Mouse (Mus musculus): Measurements from ENCODE around the gene Grip1.

The Grip1 gene

DNA sequence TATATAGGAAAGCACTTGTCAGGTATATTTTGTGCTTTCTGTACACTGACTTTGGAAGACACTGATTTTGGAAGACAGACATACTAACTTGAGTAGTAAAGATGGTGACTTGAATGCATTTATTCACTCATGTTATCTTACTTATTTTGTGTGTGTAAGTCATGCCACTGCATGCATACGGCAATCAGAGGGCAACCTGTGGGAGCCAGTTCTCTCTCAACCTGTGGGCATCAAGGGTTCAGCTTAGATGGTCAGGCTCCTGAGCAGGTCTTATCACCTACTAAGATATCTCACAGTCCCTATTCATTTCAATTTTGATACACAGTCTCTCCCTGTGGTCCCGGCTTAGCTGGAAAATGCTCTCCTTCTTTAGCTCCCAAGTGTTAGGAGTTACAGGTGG, 5.4 kb downstream of the Grip1 start:
- DNase-seq (ENCODE audit: low spot score) = no peak

DNA sequence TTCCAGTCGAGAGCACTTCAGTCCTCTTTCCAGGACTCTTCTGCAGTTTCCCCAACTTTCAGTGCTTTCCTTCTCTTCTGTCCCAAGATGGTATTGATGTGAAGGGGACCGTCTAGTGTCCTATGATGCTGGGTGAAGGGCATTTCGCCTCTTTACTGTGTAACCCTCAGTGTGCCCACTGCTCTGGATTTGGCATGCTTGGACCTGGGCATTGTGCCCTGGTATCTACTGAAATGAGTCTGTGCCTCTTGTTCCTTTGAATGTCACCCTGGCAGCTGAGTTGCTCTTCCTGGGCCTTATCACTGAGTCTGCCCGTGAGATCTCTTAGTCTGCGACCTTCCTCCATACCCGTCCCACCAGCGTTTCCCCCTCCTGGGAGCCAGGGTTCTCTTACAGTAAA, 9.7 kb downstream of the Grip1 start:
- no peak for DNase-seq (ENCODE audit: low spot score)

- DNase-seq (ENCODE audit: low spot score) = no peak
Observed at GRCm38 (mm10) chr10:119463793-119464192, 10.2 kb downstream of the Grip1 start.

DNA sequence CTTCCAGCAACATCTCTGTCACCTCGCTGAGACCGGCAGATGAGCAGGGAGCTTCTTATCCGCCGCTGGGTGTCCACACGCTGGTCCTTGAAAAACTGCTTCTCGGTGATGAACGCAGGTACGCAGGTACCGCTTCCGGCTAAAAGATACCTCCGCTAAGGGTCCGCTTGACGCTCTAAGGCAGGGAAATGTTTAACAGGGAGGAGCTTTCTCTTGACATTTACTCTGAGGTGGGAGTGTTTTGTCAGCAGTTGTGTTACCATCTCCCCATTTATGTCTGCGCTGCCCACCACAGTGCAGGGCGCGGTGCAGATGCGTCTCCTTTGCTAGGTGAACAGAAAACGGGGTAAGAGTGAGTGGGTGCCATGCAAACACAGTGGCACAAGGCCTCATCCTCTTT, 14.3 kb downstream of the Grip1 start:
- no peak for DNase-seq (ENCODE audit: low spot score)

- DNase-seq (ENCODE audit: low spot score) = no peak
Observed at GRCm38 (mm10) chr10:119470096-119470495, 16.5 kb downstream of the Grip1 start.

GRCm38 (mm10) chr10:119475166-119475565, 21.5 kb downstream of the Grip1 start:
- DNase-seq (ENCODE audit: low spot score) = no peak

- no peak for DNase-seq (ENCODE audit: low spot score)
Observed at GRCm38 (mm10) chr10:119477661-119478060, 24.0 kb downstream of the Grip1 start.

GRCm38 (mm10) chr10:119483068-119483705, 29.6 kb downstream of the Grip1 start:
- no peak for DNase-seq (ENCODE audit: low spot score)

GRCm38 (mm10) chr10:119483766-119484165, 30.1 kb downstream of the Grip1 start:
- no peak for DNase-seq (ENCODE audit: low spot score)

DNA sequence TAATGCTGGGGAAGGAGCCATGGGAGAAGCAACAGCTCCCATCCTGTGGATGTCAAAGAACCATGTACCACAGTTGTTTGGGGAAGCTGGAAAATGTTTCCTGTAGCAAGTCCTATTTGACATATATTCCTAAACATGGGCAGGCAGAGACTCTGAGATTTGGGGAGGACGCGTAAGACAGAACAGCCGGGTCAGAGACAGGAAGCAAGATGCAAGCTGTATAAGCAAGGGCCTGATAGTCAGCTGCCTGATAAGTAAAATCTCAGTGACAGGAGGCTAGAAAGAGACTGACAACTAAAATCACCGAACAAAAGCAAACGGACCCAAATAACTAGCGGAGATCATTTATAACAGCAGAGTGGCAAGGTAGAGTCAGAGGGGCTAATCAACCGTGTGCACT, 33.3 kb downstream of the Grip1 start:
- no peak for DNase-seq (ENCODE audit: low spot score)

DNA sequence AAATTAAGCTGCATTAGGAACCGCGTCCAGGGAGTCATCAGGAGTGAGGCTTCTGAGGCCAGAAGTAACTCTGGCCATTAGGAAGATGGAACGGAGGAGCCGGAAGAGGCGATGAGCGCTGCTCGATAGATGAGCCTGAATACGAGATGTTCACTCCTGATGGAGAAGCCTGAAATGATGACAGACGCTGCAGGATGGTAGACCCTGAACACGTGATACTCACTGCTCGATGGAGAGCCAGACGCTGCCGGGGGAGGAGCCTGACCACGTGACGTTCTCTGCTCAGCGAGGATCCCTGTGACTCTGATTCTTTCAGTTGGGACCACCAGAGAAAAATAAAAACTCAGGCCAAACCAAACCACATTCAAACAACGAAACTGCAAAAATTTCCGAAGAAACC, 37.2 kb downstream of the Grip1 start:
- DNase-seq (ENCODE audit: low spot score) = no peak

DNA sequence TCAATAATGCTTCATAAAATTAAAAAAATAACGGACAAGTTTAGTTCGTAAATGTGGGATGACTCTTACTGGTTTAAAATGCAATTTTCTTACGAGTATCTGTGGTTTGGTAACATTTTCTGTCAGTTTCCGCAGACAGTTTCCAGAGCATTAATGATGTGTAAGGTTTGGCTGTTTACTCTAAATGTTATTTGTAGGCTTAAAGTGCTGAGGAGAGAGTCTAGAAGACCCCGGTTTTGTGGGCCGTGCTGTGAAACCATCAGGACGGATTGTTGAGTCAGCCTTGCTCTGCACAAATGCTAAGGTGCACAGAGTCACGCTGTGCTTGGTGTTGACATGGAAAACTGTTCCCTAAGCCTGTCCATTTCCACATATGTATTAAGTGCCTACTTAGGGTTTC, 41.7 kb downstream of the Grip1 start:
- no peak for DNase-seq (ENCODE audit: low spot score)

GRCm38 (mm10) chr10:119496221-119496620, 42.6 kb downstream of the Grip1 start:
- DNase-seq (ENCODE audit: low spot score) = no peak

- DNase-seq (ENCODE audit: low spot score) = no peak
Observed at GRCm38 (mm10) chr10:119521686-119522085, 68.1 kb downstream of the Grip1 start.

DNA sequence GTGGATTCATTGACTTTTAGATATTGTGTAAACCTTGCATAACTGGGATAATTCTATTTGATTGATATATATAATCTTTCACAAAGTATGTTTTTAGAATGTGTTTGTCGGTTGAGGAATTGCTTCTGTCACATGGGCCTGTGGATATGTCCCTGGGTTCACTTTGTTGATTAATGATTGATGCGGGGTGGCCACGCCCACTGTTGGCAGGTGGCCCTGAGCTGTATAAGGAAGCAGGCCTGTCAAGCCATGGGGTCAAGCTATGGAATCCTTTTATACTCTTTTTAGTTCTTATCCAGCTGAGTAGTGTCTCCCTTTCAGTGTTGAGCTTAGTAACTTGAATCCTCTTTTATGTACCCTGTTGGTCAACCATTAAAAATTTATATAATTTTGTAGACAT, 72.1 kb downstream of the Grip1 start:
- DNase-seq (ENCODE audit: low spot score) = no peak

- no peak for DNase-seq (ENCODE audit: low spot score)
Observed at GRCm38 (mm10) chr10:119534852-119535251, 81.2 kb downstream of the Grip1 start.

- DNase-seq (ENCODE audit: low spot score) = no peak
Observed at GRCm38 (mm10) chr10:119541655-119542054, 88.0 kb downstream of the Grip1 start.

- DNase-seq (ENCODE audit: low spot score) = no peak
Observed at GRCm38 (mm10) chr10:119543771-119544170, 90.1 kb downstream of the Grip1 start.

DNA sequence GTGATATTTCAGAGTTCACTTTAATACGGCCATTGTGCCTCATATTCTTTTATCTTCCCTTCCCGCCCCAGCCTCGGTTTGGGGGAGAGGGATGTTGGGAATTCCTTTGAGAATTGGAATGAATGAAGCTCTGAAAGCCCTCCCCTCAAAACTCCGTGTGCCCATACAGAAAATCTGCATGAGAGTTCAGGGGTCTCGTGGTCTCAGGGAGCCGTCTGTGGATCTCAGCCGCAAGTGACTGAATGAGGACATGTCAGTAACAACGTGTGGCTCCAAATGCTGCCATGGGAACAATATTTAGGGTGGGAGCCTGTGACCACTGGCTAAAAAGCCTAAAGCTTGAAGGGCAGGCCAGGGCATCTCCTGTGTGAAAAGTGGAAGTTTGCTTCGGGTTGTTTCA, 91.1 kb downstream of the Grip1 start:
- no peak for DNase-seq (ENCODE audit: low spot score)

DNA sequence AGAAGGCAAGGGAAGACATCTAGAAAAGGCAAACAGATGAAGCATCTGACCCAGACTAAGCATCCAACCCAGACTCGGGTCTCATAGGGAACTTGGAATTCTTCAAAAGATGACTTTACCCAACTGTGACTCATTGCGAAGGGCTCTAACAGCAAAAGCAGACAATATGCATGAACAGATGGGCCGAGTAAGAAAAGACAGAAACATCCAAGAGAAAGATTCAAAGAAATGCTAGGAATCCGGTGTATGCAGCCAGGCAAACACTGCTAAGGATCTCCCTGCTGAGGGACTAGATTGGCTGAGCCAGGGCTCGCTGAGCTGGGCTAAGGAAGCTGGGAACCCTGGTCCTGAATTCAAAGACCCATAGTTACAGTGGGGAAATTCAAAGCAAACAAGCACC, 94.2 kb downstream of the Grip1 start:
- no peak for DNase-seq (ENCODE audit: low spot score)

DNA sequence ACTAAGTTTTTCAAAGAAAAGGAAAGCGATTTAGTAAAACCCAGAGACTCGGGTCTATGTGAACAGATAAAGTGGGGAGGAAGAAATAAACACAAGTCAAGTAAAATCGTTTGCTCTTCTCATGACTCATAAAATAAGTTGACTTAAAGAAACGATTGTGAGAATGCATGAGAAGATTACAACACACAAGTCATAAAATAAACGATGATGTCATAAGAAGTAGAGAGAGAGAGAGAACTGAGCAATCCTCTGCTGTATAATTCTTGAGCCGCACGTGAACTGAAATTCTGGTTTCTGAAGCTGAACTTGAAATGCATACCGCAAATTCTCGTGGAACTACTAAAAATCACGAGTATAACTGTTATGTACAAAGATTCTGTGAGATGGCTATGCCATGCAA, 95.1 kb downstream of the Grip1 start:
- no peak for DNase-seq (ENCODE audit: low spot score)

- DNase-seq (ENCODE audit: low spot score) = no peak
Observed at GRCm38 (mm10) chr10:119550630-119551029, 97.0 kb downstream of the Grip1 start.

GRCm38 (mm10) chr10:119556346-119556745, 102.7 kb downstream of the Grip1 start:
- DNase-seq (ENCODE audit: low spot score) = no peak

GRCm38 (mm10) chr10:119558432-119558831, 104.8 kb downstream of the Grip1 start:
- DNase-seq (ENCODE audit: low spot score) = no peak

GRCm38 (mm10) chr10:119564862-119565261, 111.2 kb downstream of the Grip1 start:
- DNase-seq (ENCODE audit: low spot score) = no peak

Measured in ovary, postnatal 14 days (tissue).